Mouse (Mus musculus) lung, embryonic 14.5 days (tissue): ENCODE results near the gene Stfa3. TPM values are rescaled to one million over a fixed set of nuclear protein-coding genes. Genes with fewer than 3 reads are reported as not detected.

ENCODE experiments used
- ATAC-seq: fragments of 200-750 bp; cut with Nextera tagmentation; 2 replicates; pipeline ENCODE4 v1.8.0; 2017; ENCODE audit warnings: mild to moderate bottlenecking, moderate TSS enrichment, moderate library complexity; ENCODE audit not compliant: insufficient read depth
- DNase-seq: peaks from one replicate; pipeline ENCODE4 v3.0.0-alpha.2; 2015
- H3K27ac ChIP-seq: fragments of 300-500 bp; sonication (generic); 2 replicates; pipeline ENCODE4 v1.5.1; 2014; ENCODE audit warnings: low read depth, mild to moderate bottlenecking, moderate library complexity
- H3K27me3 ChIP-seq: fragments of 300-500 bp; sonication (generic); 2 replicates; pipeline ENCODE4 v1.6.1; 2014; ENCODE audit warnings: low read length, control low read depth; ENCODE audit not compliant: insufficient read depth
- H3K36me3 ChIP-seq: fragments of 300-500 bp; sonication (generic); 2 replicates; pipeline ENCODE4 v1.6.1; 2014; ENCODE audit warnings: control low read depth; ENCODE audit not compliant: insufficient read depth
- H3K4me1 ChIP-seq: fragments of 300-500 bp; sonication (generic); 2 replicates; pipeline ENCODE4 v1.6.1; 2014; ENCODE audit warnings: antibody characterized with exemption, control low read depth; ENCODE audit not compliant: insufficient read depth
- H3K4me2 ChIP-seq: fragments of 300-500 bp; sonication (generic); 2 replicates; pipeline ENCODE4 v1.6.1; 2014; ENCODE audit warnings: mild to moderate bottlenecking
- H3K4me3 ChIP-seq: fragments of 300-500 bp; sonication (generic); 2 replicates; pipeline ENCODE4 v1.5.1; 2014; ENCODE audit warnings: low read depth, low read length
- H3K9ac ChIP-seq: fragments of 300-500 bp; sonication (generic); 2 replicates; pipeline ENCODE4 v1.6.1; 2014
- H3K9me3 ChIP-seq: fragments of 300-500 bp; sonication (generic); 2 replicates; pipeline ENCODE4 v1.6.1; 2016; ENCODE audit warnings: low read depth, low read length, control low read depth
- CTCF ChIP-seq: IDR thresholded peaks from 2 replicates; pipeline ENCODE4 v1.5.1; 2016; ENCODE audit warnings: antibody characterized with exemption, low read depth
- WGBS: fragments of 180-500 bp; shearing (Covaris S2); extraction: QIAGEN DNeasy Blood & Tissue Kit; methylation state at CpG from one replicate; pipeline ENCODE4 v1.1.7; 2014; 5-methylcytosine and 5-hydroxymethylcytosine counted together
- polyA plus RNA-seq: library from polyadenylated mRNA; unstranded; fragments of >200 nt; fragmentation: Nextera tagmentation; extraction: Ambion mirVana; gene quantifications from 2 replicates; pipeline ENCODE4 v1.2.1, GENCODE M21; 2014

Gene Stfa3
- polyA plus RNA-seq, result 1.5 TPM in 1 of 2 replicates, not detected in the other

GRCm38 (mm10) chr16:36455342-36455802 lies at the start of gene Stfa3:
Gene Stfa3 (minus strand): TSS chr16:36455392.
- no peaks in the 10 kb centered on the region for H3K4me1 ChIP-seq
- no peaks in the 10 kb centered on the region for H3K27me3 ChIP-seq
- WGBS, result 73% methylated on average over 4 of the region's 4 CpGs
- no peak within 1 kb of the TSS for H3K27ac ChIP-seq
- ATAC-seq (no peak), DNase-seq (no peak)
- H3K36me3 ChIP-seq, result no peaks in the 10 kb centered on the region
- no peak within 1 kb of the TSS for H3K4me2 ChIP-seq
- H3K4me3 ChIP-seq, result no peak within 1 kb of the TSS
- TF ChIP-seq CTCF, result no peak
- no peak within 1 kb of the TSS for H3K9ac ChIP-seq
- no peaks in the 10 kb centered on the region for H3K9me3 ChIP-seq

GRCm38 (mm10) chr16:36502286-36502685 lies 47.1 kb upstream of the Stfa3 start:
- ATAC-seq (no peak), DNase-seq (peak; percentile 10)
- no peaks in the 10 kb centered on the region for H3K4me1 ChIP-seq
- H3K36me3 ChIP-seq, result no peaks in the 10 kb centered on the region
- H3K27ac ChIP-seq, result no peak overlapping the region
- H3K27me3 ChIP-seq, result no peaks in the 10 kb centered on the region
- WGBS, result 52% methylated on average over 2 of the region's 2 CpGs
- TF ChIP-seq CTCF, result no peak
- H3K9ac ChIP-seq, result no peak overlapping the region
- no peak overlapping the region for H3K4me2 ChIP-seq
- H3K9me3 ChIP-seq, result no peaks in the 10 kb centered on the region
- no peak overlapping the region for H3K4me3 ChIP-seq

- Histone ChIP-seq H3K27ac (no peak overlapping the region), H3K9ac (no peak overlapping the region), H3K27me3 (no peaks in the 10 kb centered on the region), H3K4me2 (no peak overlapping the region), H3K4me3 (no peak overlapping the region), H3K4me1 (no peaks in the 10 kb centered on the region), H3K9me3 (no peaks in the 10 kb centered on the region), H3K36me3 (no peaks in the 10 kb centered on the region)
- 68% methylated on average over 1 of the region's 1 CpGs for WGBS
- TF ChIP-seq CTCF, result no peak
- ATAC-seq (no peak), DNase-seq (no peak)
Observed at GRCm38 (mm10) chr16:36492420-36492819, 37.2 kb upstream of the Stfa3 start.

GRCm38 (mm10) chr16:36476866-36477265 lies 21.7 kb upstream of the Stfa3 start:
- Histone ChIP-seq H3K27ac (no peak overlapping the region), H3K4me3 (no peak overlapping the region), H3K9me3 (no peaks in the 10 kb centered on the region), H3K9ac (no peak overlapping the region), H3K4me1 (no peaks in the 10 kb centered on the region), H3K27me3 (no peaks in the 10 kb centered on the region), H3K4me2 (no peak overlapping the region), H3K36me3 (no peaks in the 10 kb centered on the region)
- DNase-seq (peak; percentile 9), ATAC-seq (no peak)
- WGBS, result 67% methylated on average over 9 of the region's 9 CpGs
- no peak for TF ChIP-seq CTCF

- no peak for ATAC-seq
- no peak for DNase-seq
- 86% methylated on average over 3 of the region's 3 CpGs for WGBS
- no peak overlapping the region for H3K4me2 ChIP-seq
- H3K9ac ChIP-seq, result no peak overlapping the region
- no peak overlapping the region for H3K27ac ChIP-seq
- TF ChIP-seq CTCF, result no peak
- no peak overlapping the region for H3K4me3 ChIP-seq
- no peaks in the 10 kb centered on the region for H3K4me1 ChIP-seq
- H3K9me3 ChIP-seq, result no peaks in the 10 kb centered on the region
- H3K27me3 ChIP-seq, result no peaks in the 10 kb centered on the region
- no peaks in the 10 kb centered on the region for H3K36me3 ChIP-seq
Observed at GRCm38 (mm10) chr16:36475530-36475929, 20.3 kb upstream of the Stfa3 start.

- no peak overlapping the region for H3K4me3 ChIP-seq
- no peak for TF ChIP-seq CTCF
- no peak for DNase-seq
- no peak overlapping the region for H3K27ac ChIP-seq
- H3K9me3 ChIP-seq, result no peaks in the 10 kb centered on the region
- H3K4me1 ChIP-seq, result no peaks in the 10 kb centered on the region
- H3K36me3 ChIP-seq, result no peaks in the 10 kb centered on the region
- no peaks in the 10 kb centered on the region for H3K27me3 ChIP-seq
- no peak overlapping the region for H3K9ac ChIP-seq
- no peak for ATAC-seq
- H3K4me2 ChIP-seq, result no peak overlapping the region
- 68% methylated on average over 2 of the region's 2 CpGs for WGBS
Observed at GRCm38 (mm10) chr16:36474849-36475248, 19.7 kb upstream of the Stfa3 start.

- Histone ChIP-seq H3K9me3 (no peaks in the 10 kb centered on the region), H3K4me3 (no peak overlapping the region), H3K9ac (no peak overlapping the region), H3K4me2 (no peak overlapping the region), H3K27me3 (no peaks in the 10 kb centered on the region), H3K27ac (no peak overlapping the region), H3K4me1 (no peaks in the 10 kb centered on the region), H3K36me3 (no peaks in the 10 kb centered on the region)
- DNase-seq, result peak; percentile 73
- no peak; the same call in 1 of the 2 replicates for ATAC-seq
- whole genome bisulfite sequencing, result 45% methylated on average over 17 of the region's 17 CpGs
- peak; percentile 81 for TF ChIP-seq CTCF
Observed at GRCm38 (mm10) chr16:36473217-36474216, 18.3 kb upstream of the Stfa3 start.
